Mouse (Mus musculus) hematopoietic stem cell, adult 5-6 weeks (primary cell): ENCODE measurements around the gene AW551984. TPM values are rescaled to one million over a fixed set of nuclear protein-coding genes. Genes with fewer than 3 reads are reported as not detected.
A peak's percentile ranks its signal among the peaks of the same experiment; 100 is the strongest.

ENCODE experiments used
- ATAC-seq, 2 experiments: fragments of 125-278 bp in 1 of 2; replicated peaks in 1 of 2; 2 replicates each; pipeline ENCODE4 v1.8.0; 2016 to 2017; ENCODE audit warnings: inconsistent platforms in 2 of 2, mild to moderate bottlenecking in 2 of 2, moderate number of reproducible peaks in 2 of 2, low read depth in 1 of 2, moderate TSS enrichment in 1 of 2; ENCODE audit not compliant: low FRiP score in 2 of 2, poor library complexity in 2 of 2, severe bottlenecking in 2 of 2, insufficient read depth in 1 of 2, low TSS enrichment in 1 of 2
- total RNA-seq: library from RNA; stranded (forward); fragments of 172-1452, 232-1000 nt; gene quantifications from 2 replicates; pipeline ENCODE4 v1.2.3, GENCODE M21; 2017

AW551984 gene
- total RNA-seq: not detected in 2 replicates

GRCm38 (mm10) chr9:39603999-39604453, at the start of gene AW551984:
TSS of gene AW551984 (minus strand) at chr9:39604403.
- no peak for ATAC-seq

- ATAC-seq: no peak
Observed at GRCm38 (mm10) chr9:39647382-39647781, 43.2 kb upstream of the AW551984 start.

GRCm38 (mm10) chr9:39644785-39645184, 40.6 kb upstream of the AW551984 start, which contains the start of gene Olfr961:
TSS of gene Olfr961 (plus strand) at chr9:39645085.
- no peak for ATAC-seq

DNA sequence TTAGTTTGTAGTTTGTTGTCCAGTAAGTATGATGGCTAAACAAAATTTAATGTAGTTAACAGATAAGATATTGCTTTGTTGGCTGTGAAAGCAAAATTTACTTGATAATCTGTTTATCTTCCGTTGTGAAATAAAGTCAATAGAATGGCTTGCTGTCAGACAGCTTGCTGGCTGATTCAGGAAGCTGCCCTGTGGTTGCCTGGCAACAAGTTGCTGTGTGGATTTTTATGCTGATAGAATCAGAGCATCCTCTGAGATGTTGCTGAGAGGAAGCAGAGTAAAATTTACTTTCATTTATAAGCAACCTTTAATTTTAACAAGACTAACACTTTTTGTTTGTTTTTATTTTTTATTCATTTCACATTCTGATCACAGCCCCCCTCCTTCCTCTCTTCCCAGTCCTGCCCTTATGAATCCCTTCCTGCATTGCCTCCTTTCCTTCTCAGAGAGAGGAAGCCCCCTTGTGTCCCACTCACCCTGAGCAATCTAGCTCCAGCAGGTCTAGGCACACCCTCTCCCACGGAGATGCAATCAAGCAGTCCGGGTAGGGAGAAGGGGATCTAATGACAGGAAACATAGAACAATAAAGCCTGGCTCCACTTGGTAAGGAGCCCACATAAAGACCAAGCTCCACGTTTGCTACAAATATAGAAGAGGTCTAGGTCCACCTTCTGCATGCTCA, 29.9 kb upstream of the AW551984 start:
- no peak for ATAC-seq

- no peak for ATAC-seq
Observed at GRCm38 (mm10) chr9:39629069-39629468, 24.9 kb upstream of the AW551984 start.

- no peak for ATAC-seq
Observed at GRCm38 (mm10) chr9:39624711-39625110, 20.5 kb upstream of the AW551984 start.

- no peak for ATAC-seq
Observed at GRCm38 (mm10) chr9:39623783-39624182, 19.6 kb upstream of the AW551984 start.

- no peak for ATAC-seq
Observed at GRCm38 (mm10) chr9:39621073-39621472, 16.9 kb upstream of the AW551984 start, which contains the start of gene Olfr960. TSS of gene Olfr960 (plus strand) at chr9:39621373.

- 0 out of 4 replicates have a peak, but pooled peaks of 1 of the 2 experiments have one; percentile 49 for ATAC-seq
Observed at GRCm38 (mm10) chr9:39611953-39612352, 7.8 kb upstream of the AW551984 start.

DNA sequence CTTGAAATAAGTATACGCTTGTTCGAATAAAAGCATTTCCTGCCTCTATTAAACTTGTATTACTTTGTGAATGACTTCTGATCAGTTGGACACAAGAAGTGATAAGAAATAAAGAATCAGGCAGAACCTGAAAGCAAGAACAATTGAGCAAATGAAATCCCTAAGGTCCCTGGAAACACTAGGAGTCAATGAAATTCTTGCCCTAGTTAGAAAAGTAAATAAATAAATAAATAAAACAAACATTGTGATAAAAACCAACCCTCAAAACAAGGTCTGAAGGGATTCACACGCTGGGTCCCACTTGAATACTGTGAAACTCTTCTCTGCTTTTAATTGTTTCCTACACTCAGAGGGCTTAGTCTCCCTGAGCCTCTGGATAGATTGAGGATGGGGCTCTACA, 6.2 kb upstream of the AW551984 start, which contains the start of gene Olfr148:
Gene Olfr148 (plus strand): TSS at position 301 of the 400 bp plus-strand sequence.
- ATAC-seq: no peak

GRCm38 (mm10) chr9:39608497-39608896, 4.3 kb upstream of the AW551984 start:
- ATAC-seq: no peak

- ATAC-seq: no peak
Observed at GRCm38 (mm10) chr9:39603333-39603845, 814 bp downstream of the AW551984 start.

DNA sequence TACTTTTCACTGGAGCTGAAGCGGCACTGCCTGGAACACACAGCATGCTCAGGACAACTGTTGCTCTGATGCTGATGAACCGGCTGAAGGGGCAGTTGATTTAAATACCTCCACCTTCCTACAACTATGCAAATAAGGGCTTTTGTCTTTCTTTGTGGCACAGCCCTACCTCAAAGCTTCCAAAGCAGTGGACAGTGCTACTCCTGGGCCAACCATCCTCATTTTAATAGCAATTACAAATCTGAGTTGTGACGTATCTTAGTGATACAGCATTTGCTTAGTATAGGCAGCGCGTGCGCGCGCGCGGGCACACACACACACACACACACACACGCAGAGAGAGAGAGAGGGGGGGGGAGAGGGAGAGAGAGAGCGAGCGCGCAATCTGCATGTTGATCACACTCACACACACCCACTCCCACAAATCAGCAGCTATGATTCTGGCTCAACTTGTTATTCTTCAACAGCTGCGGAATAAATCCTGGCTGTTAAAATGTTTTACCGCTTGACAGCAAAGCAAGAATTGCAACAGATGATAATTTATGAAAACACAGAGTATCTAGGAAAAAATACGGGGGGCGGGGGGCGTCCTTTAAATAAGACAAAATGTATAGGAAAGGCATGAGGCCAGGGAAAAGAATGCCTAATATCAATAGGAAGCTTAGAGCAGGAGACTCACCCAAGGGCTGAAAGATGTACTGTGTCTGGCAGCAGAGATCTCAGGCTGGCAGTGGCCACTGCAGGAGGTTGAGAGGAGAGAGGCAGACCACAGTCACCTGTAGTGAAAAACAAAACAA, 1.5 kb downstream of the AW551984 start:
- no peak for ATAC-seq

GRCm38 (mm10) chr9:39577050-39577449, 27.2 kb downstream of the AW551984 start:
- ATAC-seq: no peak

- no peak for ATAC-seq
Observed at GRCm38 (mm10) chr9:39575469-39575868, 28.7 kb downstream of the AW551984 start, which contains the start of gene Olfr959. TSS of gene Olfr959 (minus strand) at chr9:39575569.

DNA sequence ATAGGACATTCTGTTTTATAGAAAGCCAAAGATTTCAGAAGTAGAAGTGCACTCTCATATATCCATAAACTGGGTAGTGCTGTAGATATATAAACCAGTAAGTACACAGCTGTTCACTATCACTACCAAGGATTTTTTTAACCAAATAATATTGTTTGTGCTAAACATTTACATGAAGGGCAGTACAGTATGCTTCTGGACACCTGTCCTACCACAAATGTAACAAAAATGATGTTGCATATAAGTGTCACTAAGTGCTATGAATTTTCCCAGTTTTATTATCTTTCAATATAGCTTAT, 45.9 kb downstream of the AW551984 start:
- ATAC-seq: no peak

GRCm38 (mm10) chr9:39557529-39558348, 46.5 kb downstream of the AW551984 start:
- ATAC-seq: no peak
